Mouse (Mus musculus) G1E (cell line): ENCODE results near the gene Dph2. TPM values are rescaled to one million over a fixed set of nuclear protein-coding genes. Genes with fewer than 3 reads are reported as not detected.

Experiments used
- ATAC-seq: 2 replicates; pipeline ENCODE4 v1.8.0; 2016; ENCODE audit warnings: mild to moderate bottlenecking; ENCODE audit not compliant: insufficient number of reproducible peaks, poor library complexity, low FRiP score, severe bottlenecking; ENCODE audit errors: extremely low read depth
- DNase-seq: peaks from one replicate; pipeline ENCODE4 v3.0.0; 2012; ENCODE audit warnings: low spot score
- H3K27me3 ChIP-seq: 2 replicates; pipeline ENCODE4 v1.6.1; 2012; ENCODE audit warnings: mild to moderate bottlenecking, low read length, inconsistent platforms; ENCODE audit not compliant: insufficient read depth
- H3K36me3 ChIP-seq: replicated peaks from 2 replicates; pipeline ENCODE3; 2012; ENCODE audit warnings: mild to moderate bottlenecking, inconsistent platforms
- H3K4me1 ChIP-seq: 2 replicates; pipeline ENCODE4 v1.6.1; 2012; ENCODE audit warnings: low read depth, low read length, inconsistent platforms, mixed read lengths; ENCODE audit not compliant: insufficient read depth
- H3K4me3 ChIP-seq: 2 replicates; pipeline ENCODE4 v1.5.1; 2012; ENCODE audit warnings: low read depth, mild to moderate bottlenecking, inconsistent platforms, low read length, moderate library complexity, mixed read lengths
- H3K9me3 ChIP-seq: replicated peaks from 2 replicates; pipeline ENCODE4 v1.6.1; 2012; ENCODE audit warnings: inconsistent platforms
- CTCF ChIP-seq: IDR thresholded peaks from 2 replicates; pipeline ENCODE4 v1.5.1; 2012; ENCODE audit warnings: low read depth, low read length, inconsistent platforms, mixed read lengths
- GATA1 ChIP-seq: IDR thresholded peaks from 2 replicates; pipeline ENCODE4 v1.6.1; 2012; ENCODE audit warnings: borderline replicate concordance, low read length, inconsistent platforms, mixed read lengths
- GATA2 ChIP-seq: IDR thresholded peaks from 2 replicates; pipeline ENCODE4 v1.6.1; 2012; ENCODE audit warnings: low read depth, low read length, inconsistent platforms, borderline replicate concordance
- POLR2AphosphoS5 ChIP-seq: IDR thresholded peaks from 2 replicates; pipeline ENCODE4 v1.6.1; 2012; ENCODE audit warnings: low read depth, low read length, inconsistent platforms; ENCODE audit not compliant: insufficient replicate concordance
- TAL1 ChIP-seq: conservative IDR thresholded peaks from 2 replicates; pipeline ENCODE4 v1.6.1; 2012; ENCODE audit warnings: low read depth, low read length, inconsistent platforms, mixed read lengths
- polyA plus RNA-seq: library from polyadenylated mRNA; stranded (reverse); fragments of >175 nt; gene quantifications from 2 replicates; pipeline ENCODE4 v1.2.3, GENCODE M21; 2012
- total RNA-seq, 2 experiments: library from RNA; stranded (forward) in 1 of 2; stranded (reverse) in 1 of 2; fragments of 200-1000 nt in 1 of 2; fragments of >200 nt in 1 of 2; fragmentation: Nextera tagmentation in 1 of 2; gene quantifications; 2 replicates each; pipeline ENCODE4 v1.2.3; 2014 to 2017

The Dph2 gene
- total RNA-seq (2014; fragmentation: Nextera tagmentation): 8.4 and 10.0 TPM in 2 replicates
- 11.3 and 12.4 TPM in 2 replicates for total RNA-seq (2017)
- polyA plus RNA-seq: 18.8 and 19.4 TPM in 2 replicates

GRCm38 (mm10) chr4:117891738-117892161 is at the start of gene Dph2:
Gene Dph2 (minus strand): TSS chr4:117892032.
- ATAC-seq (peak; percentile 87), DNase-seq (peak; percentile 99)
- peak within 1 kb of the TSS; percentile 89 for H3K4me3 ChIP-seq
- H3K9me3 ChIP-seq: no peaks in the 10 kb centered on the region
- H3K27me3 ChIP-seq: no peaks in the 10 kb centered on the region
- peaks cover 67% of the 10 kb centered on the region for H3K36me3 ChIP-seq
- TF ChIP-seq CTCF (no peak), GATA2 (no peak), TAL1 (no peak), GATA1 (no peak), POLR2AphosphoS5 (no peak)
- H3K4me1 ChIP-seq: peaks cover 36% of the 10 kb centered on the region

DNA sequence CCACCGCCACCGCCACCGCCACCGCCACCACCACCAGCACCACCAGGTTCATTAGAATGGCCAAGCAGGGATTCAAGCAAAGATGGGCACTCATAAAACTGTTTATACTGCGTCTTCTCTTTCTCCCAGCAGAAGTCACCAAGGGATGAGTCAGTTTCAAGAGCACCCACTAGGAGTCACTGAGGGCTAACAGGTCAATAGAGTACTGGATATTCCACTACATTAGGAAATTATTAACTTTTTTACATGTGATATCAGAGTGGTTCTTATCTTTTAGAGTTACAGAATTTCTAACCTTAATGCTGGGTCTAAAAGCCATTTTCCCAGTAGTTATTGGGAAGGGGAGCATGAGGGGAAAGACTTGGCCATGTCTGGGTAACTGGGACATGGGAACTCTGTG is 45.1 kb upstream of the Dph2 start:
- peaks cover 43% of the 10 kb centered on the region for H3K36me3 ChIP-seq
- ATAC-seq: no peak
- TF ChIP-seq CTCF (no peak), GATA2 (no peak), TAL1 (no peak), POLR2AphosphoS5 (no peak), GATA1 (no peak)

GRCm38 (mm10) chr4:117934081-117934480 is 42.2 kb upstream of the Dph2 start:
- ATAC-seq (no peak), DNase-seq (no peak)
- Histone ChIP-seq H3K4me1 (peaks cover 6% of the 10 kb centered on the region), H3K27me3 (peaks cover 15% of the 10 kb centered on the region; the same call in 1 of the 2 replicates), H3K4me3 (no peak overlapping the region), H3K36me3 (peaks cover 25% of the 10 kb centered on the region), H3K9me3 (no peaks in the 10 kb centered on the region)
- TF ChIP-seq GATA2 (no peak), GATA1 (no peak), CTCF (no peak), POLR2AphosphoS5 (no peak), TAL1 (no peak)

More for the DNA sequence above, 45.1 kb upstream of the Dph2 start:
- Histone ChIP-seq H3K9me3 (no peaks in the 10 kb centered on the region), H3K27me3 (no peaks in the 10 kb centered on the region), H3K4me3 (no peak overlapping the region), H3K4me1 (no peaks in the 10 kb centered on the region)
- no peak for DNase-seq

- ATAC-seq (no peak), DNase-seq (no peak)
- peaks cover 21% of the 10 kb centered on the region for H3K36me3 ChIP-seq
- peaks cover 23% of the 10 kb centered on the region; the same call in 1 of the 2 replicates for H3K27me3 ChIP-seq
- H3K4me3 ChIP-seq: no peak overlapping the region
- H3K9me3 ChIP-seq: no peaks in the 10 kb centered on the region
- H3K4me1 ChIP-seq: peaks cover 14% of the 10 kb centered on the region
- no peak for TF ChIP-seq TAL1
- no peak for TF ChIP-seq POLR2AphosphoS5
- TF ChIP-seq CTCF: no peak
- no peak for TF ChIP-seq GATA1
- TF ChIP-seq GATA2: no peak
Observed at GRCm38 (mm10) chr4:117933248-117933647, 41.4 kb upstream of the Dph2 start.

- DNase-seq (no peak), ATAC-seq (no peak)
Observed at GRCm38 (mm10) chr4:117929391-117929881, 37.6 kb upstream of the Dph2 start, which contains the start of gene Artn. Gene Artn (minus strand): TSS chr4:117929763.

GRCm38 (mm10) chr4:117928699-117929241 is 36.9 kb upstream of the Dph2 start:
- Histone ChIP-seq H3K36me3 (peaks cover 11% of the 10 kb centered on the region), H3K9me3 (peaks cover 5% of the 10 kb centered on the region), H3K27me3 (peaks cover 59% of the 10 kb centered on the region), H3K4me3 (no peak overlapping the region; the same call in 1 of the 2 replicates), H3K4me1 (peaks cover 24% of the 10 kb centered on the region)
- peak; percentile 60 for ATAC-seq
- TF ChIP-seq POLR2AphosphoS5 (no peak), TAL1 (0 out of 2 replicates have a peak, but pooled peaks have one; percentile 20)
- DNase-seq: peak; percentile 67

More at GRCm38 (mm10) chr4:117929391-117929881, 37.6 kb upstream of the Dph2 start, which contains the start of gene Artn:
- Histone ChIP-seq H3K4me1 (peaks cover 19% of the 10 kb centered on the region), H3K9me3 (peaks cover 5% of the 10 kb centered on the region), H3K4me3 (no peak within 1 kb of the TSS; the same call in 1 of the 2 replicates), H3K27me3 (peaks cover 54% of the 10 kb centered on the region), H3K36me3 (peaks cover 11% of the 10 kb centered on the region)
- TF ChIP-seq TAL1 (no peak), POLR2AphosphoS5 (no peak), GATA1 (no peak), CTCF (no peak), GATA2 (no peak)
